Mouse (Mus musculus): ENCODE measurements around the gene Morc4.
A peak's percentile ranks its signal among the peaks of the same experiment; 100 is the strongest.

Morc4 gene

DNA sequence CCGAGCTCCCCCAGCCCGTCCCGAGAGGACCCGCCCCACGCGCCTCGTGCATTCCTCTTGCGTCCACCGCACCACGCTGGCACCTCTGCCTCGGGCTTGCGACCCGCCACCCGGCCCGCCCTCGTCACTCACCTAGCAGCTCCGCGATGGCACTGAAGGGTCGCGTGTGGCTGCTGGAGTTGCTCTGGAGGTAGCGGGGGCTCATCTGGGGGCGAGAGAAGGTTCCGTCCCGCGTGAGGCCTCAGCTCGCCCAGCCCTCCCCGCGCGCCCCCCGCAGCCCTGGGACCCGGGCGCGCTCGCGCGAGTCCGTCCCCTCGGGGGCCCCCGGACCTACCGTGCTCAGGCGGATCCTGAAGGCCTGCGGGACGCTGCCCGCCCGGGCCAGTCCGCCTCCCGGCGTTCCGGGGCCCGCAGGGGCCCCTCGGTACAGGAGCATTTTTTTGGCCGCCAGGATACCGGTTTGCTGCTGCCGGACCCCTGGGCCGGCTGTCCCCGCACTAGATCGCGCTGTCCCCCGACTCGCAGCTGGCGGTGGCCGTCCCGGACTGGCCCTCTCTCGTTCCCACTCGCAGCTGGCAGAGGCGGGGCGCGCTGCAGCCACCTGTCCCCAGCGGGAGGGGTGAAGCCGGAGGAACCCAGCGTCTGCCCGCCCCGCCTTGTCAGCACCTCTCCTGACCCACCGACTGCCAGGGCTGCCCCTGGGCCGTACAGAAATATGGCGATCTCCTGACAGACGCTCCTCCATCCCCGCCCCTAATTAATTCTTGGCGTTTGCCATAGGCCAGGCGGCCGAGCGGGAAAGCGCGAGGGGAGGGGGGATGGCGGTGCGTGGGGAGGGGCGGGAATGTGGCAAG is at the start of gene Morc4:
Morc4 (minus strand) TSS at position 740 of the 854 bp plus-strand sequence.
- no peak for DNase-seq (ENCODE audit: low read depth, low spot score)

DNA sequence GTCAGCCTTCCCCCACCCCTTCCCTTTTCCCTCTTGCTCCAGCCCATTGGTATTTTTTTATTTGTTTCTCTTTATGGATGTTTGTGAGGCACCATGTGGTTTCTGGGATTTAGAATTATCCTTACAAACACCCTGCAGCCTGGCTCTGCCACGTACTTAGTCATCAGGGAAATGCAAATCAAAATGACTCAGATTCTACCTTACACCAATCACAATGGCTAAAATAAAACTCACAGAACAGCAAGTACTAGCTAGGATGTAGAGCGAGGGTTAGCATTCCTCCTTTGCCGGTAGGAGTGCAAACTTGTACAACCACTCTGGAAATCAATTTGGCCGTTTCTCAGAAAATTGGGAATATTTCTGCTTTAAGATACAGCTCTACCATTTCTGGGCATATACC is 49.1 kb upstream of the Morc4 start:
- DNase-seq (ENCODE audit: low read depth, low spot score), result no peak

DNA sequence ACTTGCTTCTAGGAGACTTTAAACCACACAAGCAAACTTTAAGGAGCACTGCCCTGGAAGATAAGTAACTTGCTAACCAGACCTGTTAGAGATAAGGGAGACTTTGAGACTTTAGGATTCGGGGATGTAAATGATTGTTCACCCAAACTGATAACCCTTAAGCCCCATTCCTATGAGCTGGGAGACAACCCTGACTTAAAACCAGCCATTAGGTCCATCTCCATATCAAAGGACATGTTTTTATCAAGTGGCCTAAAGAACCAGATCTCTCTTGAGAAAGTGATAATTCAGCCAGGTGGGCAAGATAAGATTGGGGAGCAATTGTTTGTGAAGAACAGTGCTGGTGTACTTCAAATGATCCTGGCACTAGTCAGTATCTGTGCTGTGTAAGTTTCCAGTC is 19.9 kb upstream of the Morc4 start:
- no peak for DNase-seq (ENCODE audit: low read depth, low spot score)

DNA sequence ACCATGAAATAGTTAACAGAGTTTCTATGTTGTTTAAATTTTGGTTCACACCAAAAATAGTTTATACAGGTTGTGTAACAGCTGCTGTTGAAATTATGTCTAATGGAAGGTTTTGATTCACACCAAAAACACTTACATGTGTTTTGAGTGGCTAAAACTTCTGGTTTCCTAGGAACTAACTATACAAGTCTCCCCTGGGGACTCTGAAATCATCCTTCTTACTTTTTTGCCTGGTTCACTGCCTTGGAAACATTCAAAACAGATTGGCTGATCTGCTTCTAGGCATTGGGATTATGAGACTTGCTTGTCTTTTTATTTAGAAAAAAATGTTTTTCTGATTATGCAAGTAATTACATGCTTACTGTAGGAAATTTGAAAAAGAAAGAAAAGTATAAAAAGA is 11.7 kb upstream of the Morc4 start:
- DNase-seq (ENCODE audit: low read depth, low spot score), result no peak

DNA sequence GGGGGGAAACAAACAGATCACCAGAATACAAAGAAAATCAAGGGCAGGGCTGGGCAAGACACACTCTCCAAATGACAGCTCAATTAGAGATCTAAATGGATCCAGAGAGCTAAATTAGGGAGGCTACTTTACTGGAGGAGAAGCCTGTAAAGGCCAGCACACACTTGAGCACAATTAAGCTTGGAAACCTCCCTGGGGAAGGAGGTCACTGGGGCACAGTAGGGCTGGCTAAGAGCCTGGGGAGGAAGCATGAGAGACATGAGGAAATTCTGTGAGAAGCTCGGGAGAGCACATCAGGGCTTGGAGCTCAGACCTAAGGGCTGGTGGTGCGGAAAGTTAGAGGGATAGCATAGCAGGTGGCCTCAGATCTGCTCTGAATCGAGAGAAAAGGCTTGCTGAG is 6.5 kb upstream of the Morc4 start:
- no peak for DNase-seq (ENCODE audit: low read depth, low spot score)

DNA sequence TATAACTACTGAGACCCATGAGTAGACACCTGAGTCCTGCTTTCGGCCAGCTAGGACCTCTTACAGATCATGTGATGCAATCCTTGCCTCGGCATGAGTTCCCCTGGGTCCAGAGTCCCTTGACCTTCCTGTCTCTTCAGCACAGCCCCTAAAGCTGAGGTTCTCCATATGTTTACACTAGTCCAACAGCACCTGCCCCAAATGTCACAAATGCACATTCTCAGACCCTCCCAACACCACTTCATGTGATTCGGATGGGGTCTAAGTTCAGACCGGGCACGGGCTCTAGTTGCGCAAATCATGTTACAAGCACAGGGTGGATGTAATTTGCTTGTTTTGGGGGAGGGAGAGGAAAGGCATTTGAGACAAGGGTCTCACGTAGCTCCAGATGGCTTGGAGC is 5.6 kb upstream of the Morc4 start:
- no peak for DNase-seq (ENCODE audit: low read depth, low spot score)

DNA sequence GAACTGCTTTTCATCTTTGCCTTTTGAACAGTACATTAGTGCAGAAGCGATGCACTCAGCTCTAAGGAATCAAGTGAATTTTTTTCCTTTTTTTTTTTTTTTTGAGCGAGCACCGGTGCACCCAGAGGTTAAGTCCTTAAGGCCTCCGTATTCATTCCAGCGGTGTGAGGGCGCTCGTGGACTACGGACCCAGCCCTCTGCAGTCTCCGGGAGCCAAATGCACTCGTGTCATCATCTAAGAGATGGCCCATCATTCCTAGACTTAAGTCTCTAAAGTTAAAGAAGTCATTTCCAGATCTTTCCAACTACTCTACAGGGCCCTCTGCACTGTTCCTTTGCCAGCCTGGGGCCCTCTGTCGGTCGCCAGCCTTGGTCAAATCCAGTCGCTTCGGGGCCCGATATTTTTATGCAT is 1.2 kb downstream of the Morc4 start:
- no peak for DNase-seq (ENCODE audit: low read depth, low spot score)

DNA sequence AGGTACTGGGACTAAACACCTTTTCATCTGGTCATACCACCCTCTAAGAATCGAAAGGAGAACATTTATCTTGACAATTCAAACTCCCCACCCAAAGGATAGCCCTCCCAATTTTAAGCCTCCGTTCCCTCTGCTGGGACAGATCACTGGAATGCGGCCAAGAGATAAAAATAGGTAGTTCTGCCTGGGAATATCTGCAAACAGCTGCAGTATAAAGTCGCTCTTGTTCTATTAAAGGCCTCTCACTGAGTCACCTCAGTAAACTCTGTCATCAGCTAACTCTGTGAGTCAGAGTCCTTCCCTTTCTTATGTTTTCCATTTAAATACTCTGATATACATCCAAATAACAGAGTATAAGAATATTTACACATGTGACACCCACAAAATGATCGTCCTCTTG is 12.1 kb downstream of the Morc4 start:
- no peak for DNase-seq (ENCODE audit: low read depth, low spot score)

DNA sequence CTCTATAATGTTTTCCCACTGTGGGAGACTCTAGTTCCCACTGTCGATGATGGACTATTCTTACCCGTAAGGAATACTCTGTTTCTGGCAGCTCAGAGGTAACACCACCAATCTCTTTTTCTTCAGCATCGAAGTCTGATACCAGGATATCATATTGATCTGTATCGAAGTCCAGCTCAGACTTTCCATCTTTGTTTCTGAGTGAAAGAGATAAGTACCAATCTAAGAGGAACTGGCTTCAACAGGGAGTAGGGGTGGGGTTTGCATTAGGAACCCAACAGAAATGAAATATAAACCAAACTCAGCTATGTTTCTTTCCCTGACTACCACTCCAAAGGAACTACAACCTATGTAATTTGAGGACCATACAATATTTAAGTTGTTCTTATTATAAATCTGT is 16.7 kb downstream of the Morc4 start:
- DNase-seq (ENCODE audit: low read depth, low spot score), result no peak

DNA sequence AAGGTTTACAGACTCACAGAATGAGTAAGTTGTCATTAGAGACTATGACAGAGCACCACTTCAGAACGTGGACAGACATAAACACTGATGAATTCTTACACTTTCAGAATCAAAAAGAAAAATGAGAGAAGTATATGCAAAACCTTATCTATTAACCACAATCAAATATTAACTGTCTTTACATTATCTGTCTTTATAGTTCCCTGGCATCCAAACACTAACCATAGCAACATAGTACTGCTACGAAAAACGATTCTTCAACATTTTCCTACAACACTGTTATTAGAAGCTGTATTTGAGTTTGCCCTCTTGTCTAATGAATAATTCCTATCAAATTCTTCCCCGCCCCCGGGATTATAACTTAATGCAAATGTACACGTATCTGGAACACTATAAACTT is 30.4 kb downstream of the Morc4 start:
- no peak for DNase-seq (ENCODE audit: low read depth, low spot score)

DNA sequence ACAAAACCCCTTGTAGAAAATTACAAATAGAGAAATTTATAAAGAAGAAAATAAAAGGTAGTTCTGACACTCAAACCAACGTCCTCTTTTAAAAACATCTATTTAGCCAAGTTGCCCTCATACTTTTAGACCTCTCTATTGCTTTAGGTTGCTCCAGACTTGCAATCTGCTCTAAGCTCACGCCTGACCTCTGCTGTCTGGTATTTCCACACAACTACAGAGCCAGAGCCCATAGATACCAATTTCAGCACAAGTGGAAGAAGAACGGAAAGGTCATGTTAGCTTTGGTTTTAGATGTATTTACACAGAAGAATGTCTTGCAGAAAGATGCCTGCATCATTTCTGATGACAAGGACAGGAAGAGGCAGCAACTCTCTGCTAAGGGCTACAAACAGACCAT is 32.4 kb downstream of the Morc4 start:
- DNase-seq (ENCODE audit: low read depth, low spot score), result no peak

DNA sequence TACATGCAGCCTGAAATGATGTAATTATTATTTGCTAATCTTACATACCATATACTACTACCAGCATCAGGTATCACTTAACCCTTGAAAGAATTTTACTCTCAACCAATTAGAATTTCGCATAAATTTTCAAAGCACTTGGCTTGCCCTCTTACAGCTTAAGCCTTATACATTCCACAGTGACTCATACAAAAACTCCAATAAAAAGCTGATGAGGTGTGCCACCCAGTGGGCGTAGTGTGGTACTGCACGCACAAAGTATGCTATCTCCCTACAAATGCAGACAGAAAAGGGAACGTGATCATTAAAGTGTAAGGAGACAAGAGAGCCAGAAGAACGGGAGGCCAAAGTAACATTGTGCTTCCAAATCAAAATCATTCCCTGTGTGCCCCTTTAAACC is 39.0 kb downstream of the Morc4 start:
- peak; percentile 31 for DNase-seq (ENCODE audit: low read depth, low spot score)

DNA sequence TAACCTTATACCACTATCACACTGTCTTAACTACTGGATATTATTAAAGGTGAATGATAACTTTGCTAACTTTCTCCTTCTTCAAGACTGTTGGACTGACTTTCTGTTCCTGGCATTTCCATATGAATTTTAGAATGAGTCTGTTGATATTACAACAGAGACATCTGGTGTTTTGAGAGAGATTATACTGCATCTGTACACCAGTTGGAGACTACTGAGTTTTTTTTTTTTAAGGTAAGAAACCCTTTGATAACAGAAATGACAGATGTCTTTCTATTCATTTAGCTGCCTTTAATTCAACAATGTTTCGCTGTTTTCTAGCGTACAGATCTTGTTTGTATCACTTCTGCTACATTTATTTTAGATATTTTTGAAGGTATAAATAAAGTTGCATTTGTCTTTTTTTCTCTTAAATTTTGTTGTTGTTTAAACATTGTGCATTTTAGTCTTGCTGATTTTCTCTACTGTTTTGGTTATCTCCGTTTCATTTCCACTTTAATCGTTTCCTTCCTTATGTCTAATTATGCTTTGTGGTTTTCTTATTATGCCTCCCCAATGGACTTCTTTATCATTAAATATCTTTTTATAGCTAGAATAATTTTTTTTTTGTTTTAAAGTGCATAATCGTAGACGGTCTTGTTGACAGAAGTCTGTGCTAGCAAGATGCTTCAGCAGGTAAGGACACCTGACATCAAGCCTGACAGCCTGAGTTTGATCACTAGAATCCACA is 42.9 kb downstream of the Morc4 start:
- no peak for DNase-seq (ENCODE audit: low read depth, low spot score)

DNA sequence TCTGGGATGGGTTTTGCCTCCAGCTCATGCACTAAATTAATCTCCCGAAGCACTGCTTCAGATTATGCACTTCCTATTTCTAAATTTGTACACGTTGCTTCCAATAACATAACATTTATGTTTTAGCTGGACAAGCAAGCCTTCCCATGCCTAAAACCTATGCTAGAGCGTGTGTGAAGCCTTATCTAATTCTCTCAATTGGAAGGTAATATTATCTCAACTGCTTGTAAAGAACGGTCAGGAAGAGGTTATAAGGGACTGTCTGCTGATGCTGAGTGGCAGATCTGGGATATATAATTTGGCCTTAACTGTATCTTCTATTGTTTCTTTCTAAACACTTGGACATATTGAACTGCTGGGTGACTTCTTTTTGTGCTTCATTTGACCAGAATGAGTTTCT is 44.6 kb downstream of the Morc4 start:
- no peak for DNase-seq (ENCODE audit: low read depth, low spot score)

DNA sequence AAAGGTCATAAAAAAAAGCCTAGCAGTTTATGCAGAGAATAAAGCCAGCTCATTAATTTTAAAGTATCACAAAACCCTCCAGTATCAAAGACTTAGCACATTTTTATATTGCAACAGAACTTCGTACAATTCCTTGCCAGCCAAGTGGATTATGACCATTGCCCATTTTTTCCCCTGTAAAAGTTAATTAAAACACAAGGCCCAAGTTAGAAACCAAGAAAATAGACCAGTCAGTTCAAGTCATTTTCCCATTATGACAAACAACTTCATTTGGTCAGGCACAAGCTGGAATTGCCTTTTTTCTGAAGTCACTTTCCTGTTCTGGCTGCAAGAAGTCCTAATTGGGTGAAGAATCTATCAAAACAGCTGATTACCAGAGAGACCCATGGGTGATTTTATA is 46.1 kb downstream of the Morc4 start:
- DNase-seq (ENCODE audit: low read depth, low spot score), result no peak

DNA sequence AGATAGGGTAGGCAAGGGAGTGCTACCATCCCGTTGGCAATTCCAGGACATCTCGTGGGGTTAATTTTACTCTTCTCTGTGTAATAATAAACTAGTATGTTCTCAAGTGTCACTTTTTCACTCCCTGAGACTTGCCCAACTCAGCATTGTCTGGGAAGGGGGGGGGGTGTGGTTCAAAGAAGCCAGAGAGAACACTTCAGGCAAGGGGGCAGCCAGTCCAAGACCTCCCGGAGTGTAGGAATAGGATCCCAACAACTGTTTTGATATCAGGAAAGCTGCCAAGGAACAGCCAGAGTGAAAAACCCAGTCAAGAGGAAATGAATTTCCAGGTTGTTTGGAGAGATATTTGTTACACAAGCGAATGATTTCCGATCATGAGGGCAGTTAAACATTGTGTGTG is 56.3 kb downstream of the Morc4 start:
- no peak for DNase-seq (ENCODE audit: low read depth, low spot score)

DNA sequence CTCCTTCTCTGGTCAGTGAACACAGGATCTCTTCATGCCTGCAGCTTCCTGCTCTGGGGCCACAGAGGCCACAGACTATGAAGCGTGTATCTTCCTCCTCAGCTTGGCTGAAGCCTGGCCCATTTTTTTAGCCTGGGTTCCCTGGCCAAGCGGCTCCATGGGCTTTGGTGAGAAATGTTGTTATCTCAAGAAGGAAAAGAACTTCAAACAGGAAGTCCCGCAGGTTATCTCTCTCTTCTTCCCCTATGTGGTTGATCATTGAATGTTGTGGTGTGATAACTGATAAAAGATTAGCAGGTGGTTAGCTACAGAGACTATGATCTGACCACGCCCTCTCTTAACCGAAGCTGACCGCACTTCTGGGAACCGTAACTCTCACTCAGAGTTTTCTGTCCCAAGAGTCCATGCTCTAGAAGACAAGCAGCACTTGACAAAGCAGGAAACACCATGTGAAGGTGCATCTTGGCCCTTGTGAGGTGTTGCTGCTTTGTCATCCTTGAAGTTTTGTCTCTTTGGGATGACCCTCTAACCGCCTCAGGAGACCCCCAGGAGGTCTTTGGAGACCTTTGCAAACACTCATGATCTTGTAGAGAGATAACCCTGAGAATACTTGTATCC is 57.4 kb downstream of the Morc4 start:
- peak; percentile 29 for DNase-seq (ENCODE audit: low read depth, low spot score)

DNA sequence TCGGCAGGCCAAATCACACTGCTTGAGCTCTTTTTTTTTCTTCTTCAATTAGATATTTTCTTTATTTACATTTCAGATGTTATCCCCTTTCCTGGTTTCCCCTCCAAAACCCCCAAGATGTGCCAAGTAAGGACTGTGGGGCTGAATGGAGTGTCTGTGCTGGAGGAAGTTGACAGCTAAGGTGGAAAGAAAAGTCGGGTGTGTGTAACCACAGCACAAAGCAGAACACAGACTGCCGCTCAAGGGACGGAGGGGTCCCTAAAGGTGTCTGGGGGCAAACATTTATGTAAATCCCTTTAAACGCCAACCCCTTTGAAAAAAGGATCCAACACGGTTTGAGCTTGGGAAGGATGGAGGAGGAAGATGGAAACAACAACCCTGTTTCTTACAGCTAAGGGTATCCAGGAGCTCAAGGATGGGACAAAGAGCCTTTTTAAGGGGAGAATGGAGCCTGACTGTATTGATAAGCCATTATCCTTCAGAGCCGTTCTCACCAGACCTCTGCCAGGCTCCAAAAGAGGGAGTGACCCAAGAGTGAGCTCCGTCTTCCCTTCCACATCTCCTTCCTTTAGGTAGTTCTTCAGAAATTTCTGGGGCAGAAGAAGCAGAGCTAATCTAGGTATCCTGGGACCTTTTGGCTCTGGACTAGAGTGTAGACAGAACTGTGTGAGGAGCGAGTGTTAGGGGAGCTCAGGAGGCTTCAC is 58.0 kb downstream of the Morc4 start:
- no peak for DNase-seq (ENCODE audit: low read depth, low spot score)

DNA sequence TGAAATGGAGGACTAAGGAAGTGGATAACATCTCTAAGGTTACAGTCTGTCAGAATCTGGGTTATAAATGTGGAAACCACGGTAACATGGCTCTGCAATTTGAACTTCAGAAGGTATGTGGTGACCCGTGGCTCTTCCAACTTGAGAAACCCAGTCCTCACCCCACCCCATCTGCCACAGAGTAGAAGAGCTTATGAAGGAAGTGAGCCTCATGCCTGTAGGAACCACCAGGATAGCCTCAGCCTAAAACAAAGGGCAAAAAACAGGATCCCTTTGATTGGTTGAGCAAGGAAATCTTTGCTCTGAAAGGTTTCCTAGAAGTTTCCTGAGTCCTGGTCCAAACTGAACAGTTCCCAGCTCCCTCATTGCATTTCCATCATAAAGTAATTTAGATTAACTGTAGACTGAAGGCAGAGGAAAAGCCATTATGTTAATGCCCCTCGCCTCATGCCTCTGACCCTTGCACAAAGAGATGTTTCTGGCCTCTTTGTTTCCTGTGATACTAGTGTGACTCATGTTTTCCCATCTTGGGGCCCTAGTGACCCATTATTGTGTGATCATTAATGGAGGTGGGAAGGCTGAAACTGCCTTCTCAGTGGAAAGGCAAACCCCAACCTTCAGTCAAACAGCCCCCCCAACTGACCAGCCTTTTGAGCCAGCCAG is 58.7 kb downstream of the Morc4 start:
- no peak for DNase-seq (ENCODE audit: low read depth, low spot score)

DNA sequence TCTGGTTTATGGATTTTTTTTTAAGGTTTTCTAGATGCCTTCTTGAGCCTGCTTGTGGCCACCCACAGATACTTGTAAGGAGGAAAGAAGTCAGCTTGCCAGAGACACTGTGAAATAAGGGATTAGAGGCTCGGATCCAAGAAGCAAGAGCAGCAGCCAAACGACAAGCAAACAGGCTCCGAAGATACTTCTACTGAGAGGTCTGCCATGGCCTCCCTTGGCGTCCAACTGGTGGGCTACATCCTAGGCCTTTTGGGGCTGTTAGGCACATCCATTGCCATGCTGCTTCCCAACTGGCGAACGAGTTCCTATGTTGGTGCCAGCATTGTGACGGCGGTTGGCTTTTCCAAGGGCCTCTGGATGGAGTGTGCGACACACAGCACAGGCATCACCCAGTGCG is 63.0 kb downstream of the Morc4 start:
- DNase-seq (ENCODE audit: low read depth, low spot score), result no peak

DNA sequence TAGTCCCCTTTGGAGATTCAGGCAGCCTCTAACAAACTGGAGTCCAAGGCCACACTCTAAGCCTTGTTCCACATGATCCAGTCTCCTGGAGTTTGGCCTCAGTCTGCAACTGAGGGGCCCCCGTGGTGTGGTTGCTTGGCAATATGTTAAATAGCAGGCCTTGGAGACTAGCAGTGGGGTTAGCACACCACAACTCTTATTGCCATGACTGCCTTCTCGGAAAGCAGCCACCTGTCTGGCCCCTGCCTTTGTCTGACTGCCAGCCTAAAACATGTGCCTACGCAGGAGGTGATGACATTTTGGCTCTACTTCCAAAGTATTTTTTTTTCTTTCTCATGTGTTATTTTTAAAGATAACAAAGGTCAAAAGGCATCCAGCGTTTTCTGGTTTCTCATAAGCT is 63.4 kb downstream of the Morc4 start:
- no peak for DNase-seq (ENCODE audit: low read depth, low spot score)

DNA sequence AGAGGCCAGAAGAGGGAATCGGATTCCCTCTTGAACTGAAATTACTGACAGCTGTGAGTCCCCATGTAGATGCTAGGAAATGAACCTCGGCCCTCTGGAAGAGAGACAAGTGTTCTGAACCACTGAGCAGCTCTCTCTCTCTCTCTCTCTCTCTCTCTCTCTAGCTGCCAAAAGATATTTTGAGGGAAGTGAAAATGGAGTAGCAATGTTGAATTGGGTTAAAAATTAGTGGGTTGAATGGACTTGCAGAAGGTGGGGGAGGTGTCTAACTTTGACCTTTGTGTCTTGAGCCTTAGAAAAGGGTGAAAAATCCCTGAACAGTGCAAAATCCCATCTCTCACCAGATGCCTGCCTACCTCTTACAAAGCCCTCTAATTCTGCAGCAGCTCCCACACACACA is 64.1 kb downstream of the Morc4 start:
- DNase-seq (ENCODE audit: low read depth, low spot score), result no peak

All from c-Kit-negative CD71-positive TER-119-positive erythroid progenitor cells, embryonic 14.5 days (primary cell).